8 mouse cellular contexts compared by ENCODE assay signal in genomic region chr2:127142577-127143157, GRCm38 (mm10). TPM values are rescaled to one million over a fixed set of nuclear protein-coding genes. Genes with fewer than 3 reads are reported as not detected.
A peak's percentile ranks its signal among the peaks of the same experiment; 100 is the strongest.
DNase-seq lines count a peak whose midpoint lies in the region; ATAC-seq and TF ChIP-seq lines count a peak whose summit lies in the region.

No protein-coding gene starts in this region.

- H3K36me3 ChIP-seq in heart, adult 2 months (ENCODE audit: control insufficient read depth, insufficient read depth, low read length), result peaks cover 8% of the 10 kb centered on the region
- H3K36me3 ChIP-seq in ES-E14 (ENCODE audit: control insufficient read depth, insufficient read depth, low read length, poor library complexity, severe bottlenecking), result peaks cover 12% of the 10 kb centered on the region
- H3K36me3 ChIP-seq in heart, embryonic 13.5 days, result peaks cover 29% of the 10 kb centered on the region
- peaks cover 42% of the 10 kb centered on the region for H3K36me3 ChIP-seq in liver, embryonic 12.5 days

- in situ Hi-C loops in ES-E14 (cut with MboI; ENCODE audit: low sequenced_read_pairs in 2 of 2, unreplicated experiment in 2 of 2), result no loop called here

- no peak for TF ChIP-seq POLR2A in heart, adult 2 months (IDR thresholded peaks at IDR 0.05; ENCODE audit: insufficient read depth, low read depth, low read length)

- 16% methylated on average over 6 of the region's 6 CpGs for WGBS in heart, adult 2 months
- WGBS in heart, embryonic 13.5 days, result 12% methylated on average over 6 of the region's 6 CpGs
- WGBS in liver, embryonic 12.5 days (ENCODE audit: insufficient replicate concordance), result 8% methylated on average over 6 of the region's 6 CpGs

- H3K27me3 ChIP-seq in heart, adult 2 months (ENCODE audit: control insufficient read depth, insufficient read depth, low read length), result no peaks in the 10 kb centered on the region
- H3K27me3 ChIP-seq in heart, embryonic 13.5 days (replicated peaks), result peaks cover 10% of the 10 kb centered on the region; the same call in 1 of the 2 replicates
- H3K27me3 ChIP-seq in liver, embryonic 12.5 days (replicated peaks), result no peaks in the 10 kb centered on the region

- peak overlapping the region; percentile 75 for H3K4me3 ChIP-seq in heart, adult 2 months
- H3K4me3 ChIP-seq in ES-E14 (ENCODE audit: insufficient read depth in 1 of 2, low read depth in 1 of 2, low read length in 2 of 2, poor library complexity in 1 of 2, severe bottlenecking in 1 of 2), result peak overlapping the region; percentile 79 to 89
- H3K4me3 ChIP-seq in heart, embryonic 13.5 days, result peak overlapping the region; percentile 64
- H3K4me3 ChIP-seq in liver, embryonic 12.5 days, result peak overlapping the region; percentile 75

- no peak for ATAC-seq in heart, embryonic 13.5 days (ENCODE audit: extremely low read depth, insufficient number of reproducible peaks, low FRiP score, low TSS enrichment)
- ATAC-seq in liver, embryonic 12.5 days, result no peak

- intact Hi-C loops in heart, adult 2 months (cut with DNase I), result loop anchor here (1.0 kb wide), 1 partner anchor 21 kb away; no protein-coding TSS in a partner anchor
- intact Hi-C loops in left cerebral cortex, postnatal 4 days (cut with DNase I), result no loop called here

- no peak for TF ChIP-seq CTCF in heart, adult 2 months (IDR thresholded peaks at IDR 0.05)

- peaks cover 10% of the 10 kb centered on the region for H3K4me1 ChIP-seq in heart, adult 2 months (ENCODE audit: control insufficient read depth, insufficient read depth, low read length)
- peaks cover 0 to 13% of the 10 kb centered on the region in 2 experiments; a peak in 2 of 4 replicates for H3K4me1 ChIP-seq in ES-E14 (ENCODE audit: control insufficient read depth in 2 of 2, insufficient read depth in 2 of 2, low read length in 2 of 2, poor library complexity in 1 of 2)
- H3K4me1 ChIP-seq in heart, embryonic 13.5 days, result peaks cover 30% of the 10 kb centered on the region
- H3K4me1 ChIP-seq in liver, embryonic 12.5 days, result peaks cover 75% of the 10 kb centered on the region

- H3K9ac ChIP-seq in heart, adult 2 months (ENCODE audit: low read depth, low read length), result peak overlapping the region; percentile 78
- H3K9ac ChIP-seq in ES-E14 (ENCODE audit: insufficient read depth, low read depth, low read length, poor library complexity, severe bottlenecking), result peak overlapping the region; percentile 84
- peak overlapping the region; percentile 82 for H3K9ac ChIP-seq in heart, embryonic 13.5 days
- H3K9ac ChIP-seq in liver, embryonic 12.5 days, result peak overlapping the region; percentile 85

- peak in 1 of 2 experiments; percentile 48 for DNase-seq in heart, adult 2 months
- no peak for DNase-seq in heart, postnatal 4 days
- no peak for DNase-seq in ES-E14 (ENCODE audit: low read depth, low spot score)
- DNase-seq in Muller cell, postnatal 12 days (ENCODE audit: inconsistent ontology term), result no peak
- no peak for DNase-seq in spleen, postnatal 14 days (ENCODE audit: low spot score in 2 of 2)
- DNase-seq in left cerebral cortex, postnatal 4 days, result no peak

- H3K27ac ChIP-seq in heart, adult 2 months, result peak overlapping the region; percentile 90
- 0 out of 2 replicates have a peak overlapping the region, but pooled peaks have one; percentile 11 for H3K27ac ChIP-seq in ES-E14 (ENCODE audit: insufficient read depth, low read depth, low read length, poor library complexity, severe bottlenecking)
- H3K27ac ChIP-seq in heart, embryonic 13.5 days (replicated peaks), result no peak overlapping the region
- peak overlapping the region; percentile 76 for H3K27ac ChIP-seq in liver, embryonic 12.5 days

- TF ChIP-seq EP300 in heart, adult 2 months (IDR thresholded peaks at IDR 0.05; ENCODE audit: insufficient read depth, low read depth, low read length), result no peak

- H3K9me3 ChIP-seq in ES-E14 (ENCODE audit: control insufficient read depth, insufficient read depth, low read depth, low read length), result no peaks in the 10 kb centered on the region
- no peaks in the 10 kb centered on the region for H3K9me3 ChIP-seq in heart, embryonic 13.5 days
- no peaks in the 10 kb centered on the region for H3K9me3 ChIP-seq in liver, embryonic 12.5 days (replicated peaks)

- H3K4me2 ChIP-seq in heart, embryonic 13.5 days, result peak overlapping the region; percentile 88
- peak overlapping the region; percentile 96 for H3K4me2 ChIP-seq in liver, embryonic 12.5 days

- H3K79me2 ChIP-seq in heart, adult 2 months (replicated peaks; ENCODE audit: control insufficient read depth, insufficient read depth, low read length), result no peaks in the 10 kb centered on the region

TF ChIP-seq in ES-E14, 5 proteins besides CTCF, POLR2A, EP300 and RAD21:
- no peak for TF ChIP-seq CHD2 (IDR thresholded peaks at IDR 0.05; ENCODE audit: low read depth, low read length)

RNA-seq across cellular contexts. Expression of gene Itpripl1, which starts 0.6 kb away (rescaled TPM):
- total RNA-seq in heart, adult 2 months (2021), result 10 to 100 TPM; 14.4 to 17.6 TPM
- 7.9 and 11.5 TPM in 2 replicates for polyA plus RNA-seq in heart, adult 2 months (2012; rRNA removed)
- total RNA-seq in heart, postnatal 4 days (2021), result 10 to 100 TPM; 10.4 to 11.2 TPM
- 14.1 and 20.0 TPM in 2 replicates for total RNA-seq in ES-E14 (2012; rRNA removed)
- 11.6 and 12.4 TPM in 2 replicates for polyA plus RNA-seq in heart, embryonic 13.5 days (2015; fragmentation: Nextera tagmentation; extraction: Ambion mirVana)
- polyA plus RNA-seq in liver, embryonic 12.5 days (2016; fragmentation: Nextera tagmentation; extraction: Ambion mirVana), result 28.8 and 30.1 TPM in 2 replicates
- 10 to 100 TPM; 16.4 to 18.2 TPM for total RNA-seq in left cerebral cortex, postnatal 4 days (2021)

RNA-seq across cellular contexts. Expression of gene Ncaph, which starts 8.9 kb away (rescaled TPM):
- total RNA-seq in heart, adult 2 months (2021), result 1 to 10 TPM in 1 of 2 experiments, under 1 TPM in 1; 0.64 to 1.4 TPM
- 0.41 and 0.44 TPM in 2 replicates for polyA plus RNA-seq in heart, adult 2 months (2012; rRNA removed)
- total RNA-seq in heart, postnatal 4 days (2021), result 10 to 100 TPM; 34.7 to 38.3 TPM
- total RNA-seq in ES-E14 (2012; rRNA removed), result 45.9 and 47.4 TPM in 2 replicates
- 51.2 and 53.3 TPM in 2 replicates for polyA plus RNA-seq in heart, embryonic 13.5 days (2015; fragmentation: Nextera tagmentation; extraction: Ambion mirVana)
- polyA plus RNA-seq in liver, embryonic 12.5 days (2016; fragmentation: Nextera tagmentation; extraction: Ambion mirVana), result 73.3 and 75.2 TPM in 2 replicates
- total RNA-seq in left cerebral cortex, postnatal 4 days (2021), result 1 to 10 TPM; 8.7 to 9.8 TPM
